Mouse (Mus musculus) right cerebral cortex, postnatal 25 days (tissue): ENCODE data around the gene Gm21778.
"Not testable (repeated sequence)": the region's sequence is repeated elsewhere in the genome, so short reads cannot be mapped to it uniquely, and the experiment has no call there.

ENCODE experiments used
- DNase-seq: peaks from one replicate; pipeline ENCODE4 v3.0.0; 2022

The Gm21778 gene

GRCm38 (mm10) chrY:5942160-5942559 lies at the start of gene Gm21778:
Gene Gm21778 (plus strand): TSS chrY:5942460.
- not testable (repeated sequence) for DNase-seq
